Mouse (Mus musculus) ES-E14 (cell line): Measurements from ENCODE around the gene Zfp457.
A peak's percentile ranks its signal among the peaks of the same experiment; 100 is the strongest.

Source experiments
- CHD2 ChIP-seq: IDR thresholded peaks from 2 replicates; pipeline ENCODE4 v1.6.1; 2014; ENCODE audit warnings: mild to moderate bottlenecking, low read depth, low read length, inconsistent platforms
- HCFC1 ChIP-seq: IDR thresholded peaks from 2 replicates; pipeline ENCODE4 v1.6.1; 2012; ENCODE audit warnings: low read length, inconsistent platforms, borderline replicate concordance; ENCODE audit not compliant: insufficient read depth
- MAFK ChIP-seq: IDR thresholded peaks from 2 replicates; pipeline ENCODE4 v1.6.1; 2014; ENCODE audit warnings: mild to moderate bottlenecking, low read depth, low read length, inconsistent platforms; ENCODE audit not compliant: insufficient read depth
- ZC3H11A ChIP-seq: IDR thresholded peaks from 2 replicates; pipeline ENCODE4 v1.6.1; 2012; ENCODE audit warnings: low read depth, mild to moderate bottlenecking, inconsistent platforms, low read length, borderline replicate concordance
- ZNF384 ChIP-seq: IDR thresholded peaks from 2 replicates; pipeline ENCODE4 v1.6.1; 2012; ENCODE audit warnings: low read depth, low read length, inconsistent platforms

DNA sequence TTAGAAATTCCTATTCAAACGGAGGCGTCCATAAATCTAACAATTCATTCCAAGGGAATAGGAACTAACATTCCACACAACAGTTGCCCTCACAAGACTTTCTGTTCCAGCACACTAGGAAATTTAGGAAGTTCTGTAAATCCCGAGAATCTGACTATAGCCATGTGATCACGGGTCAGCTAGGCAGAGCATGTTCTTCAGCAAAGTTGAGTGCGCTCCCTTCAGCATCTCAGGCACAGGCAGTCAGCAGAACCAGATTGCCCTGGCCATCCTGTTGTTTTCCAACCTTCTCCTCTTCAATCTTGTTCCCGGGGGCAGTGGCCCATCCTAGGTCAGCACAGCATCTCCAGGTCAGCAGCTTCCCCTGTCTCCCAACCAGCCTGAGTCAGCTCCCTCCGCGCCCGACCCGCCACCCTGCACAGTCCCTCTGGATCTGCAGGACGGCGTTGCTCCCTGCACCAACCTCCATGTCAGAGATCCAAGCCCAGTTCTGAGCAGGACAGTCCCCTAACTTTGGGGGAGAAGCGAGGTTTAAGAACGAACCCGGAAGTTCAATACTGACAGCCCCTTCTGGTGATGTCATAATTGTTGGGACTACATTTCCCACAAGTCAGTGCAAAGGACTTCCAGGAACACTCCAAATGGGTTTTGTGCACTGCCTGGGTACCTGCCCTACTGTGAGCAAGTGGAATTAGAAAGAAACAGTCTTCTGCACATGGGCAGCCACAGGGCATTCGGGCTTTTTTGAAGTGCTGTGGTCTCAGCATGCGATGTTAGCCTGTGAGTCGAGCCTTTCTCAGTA, 37.5 kb downstream of the Zfp457 start:
- TF ChIP-seq CHD2 (no peak), ZNF384 (no peak), MAFK (no peak), HCFC1 (peak; percentile 89), ZC3H11A (no peak)
